Mouse (Mus musculus) embryo, embryonic 10.5 days (tissue): ENCODE results near the gene Bloc1s3.

Source experiments
- DNase-seq: peaks from one replicate; pipeline ENCODE4 v3.0.0-alpha.2; 2015; ENCODE audit warnings: low spot score

Gene Bloc1s3

DNA sequence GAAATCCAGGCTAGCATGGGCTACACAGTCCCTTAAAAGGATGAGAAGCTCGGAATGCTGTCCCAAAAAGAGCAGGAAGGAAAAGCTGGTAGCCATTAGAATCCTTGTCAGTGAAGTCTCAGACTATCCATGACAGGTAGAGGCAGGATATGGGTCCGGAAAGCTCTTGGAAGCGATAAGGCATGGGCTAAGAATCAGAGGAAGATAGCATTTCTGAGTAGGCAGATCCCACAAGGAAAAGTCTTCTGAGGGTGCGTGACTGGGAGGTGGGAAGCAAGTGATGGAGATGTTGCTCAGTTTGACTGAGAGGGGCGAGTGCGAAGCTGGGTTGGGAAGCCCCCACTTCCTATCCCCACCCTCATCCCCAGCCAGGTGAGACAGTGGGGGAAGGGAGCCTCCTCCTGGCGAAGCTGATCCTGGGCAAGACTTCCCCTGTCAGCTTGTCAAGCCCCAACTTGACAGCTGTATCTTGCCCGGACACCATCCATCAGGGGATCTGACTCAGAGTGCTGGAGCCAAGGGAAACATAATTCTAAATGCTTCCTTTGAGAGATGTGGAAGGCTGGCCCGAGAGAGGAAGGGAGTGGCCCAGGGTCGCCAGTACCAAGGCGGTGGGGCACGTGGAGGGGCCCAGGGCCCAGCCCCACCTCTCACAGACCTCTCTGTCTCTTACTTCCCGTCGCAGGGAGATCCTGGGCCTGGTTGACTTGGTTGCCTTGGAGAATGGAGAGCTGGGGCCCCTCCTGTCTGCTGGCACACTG is 30.4 kb downstream of the Bloc1s3 start:
- DNase-seq, result no peak

- no peak for DNase-seq
These were observed 31.1 kb downstream of the Bloc1s3 start for GRCm38 (mm10) chr7:19477084-19477483.

DNA sequence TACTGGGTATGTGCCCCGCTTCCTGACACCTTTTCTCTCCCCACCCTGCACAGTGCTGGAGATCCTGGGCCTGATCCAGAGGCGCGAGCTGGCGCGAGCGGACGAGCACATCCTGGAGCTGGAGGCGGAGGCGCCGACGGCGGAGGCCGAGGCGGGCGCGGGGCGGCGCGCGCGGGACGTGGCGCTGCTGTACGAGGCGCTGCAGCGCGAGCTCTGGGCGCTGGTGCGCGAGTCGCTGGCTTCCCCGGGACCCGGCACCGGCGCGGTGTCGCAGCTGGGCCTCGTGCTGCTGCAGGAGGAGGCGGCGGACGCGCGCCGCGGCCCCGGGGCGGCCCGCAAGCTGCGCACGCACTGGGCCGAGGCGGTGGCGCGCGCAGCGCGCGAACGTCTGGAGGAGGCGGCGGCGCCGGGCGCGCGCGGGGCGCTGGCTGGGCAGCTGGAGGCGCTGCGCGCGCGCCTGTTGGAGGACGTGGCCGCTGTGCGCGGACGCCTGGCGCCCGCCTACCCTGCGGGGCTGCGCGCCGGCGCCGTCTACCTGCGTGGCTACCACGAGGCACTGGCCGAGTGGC is 34.2 kb downstream of the Bloc1s3 start:
- peak; percentile 83 for DNase-seq

- no peak for DNase-seq
These were observed 35.8 kb downstream of the Bloc1s3 start for GRCm38 (mm10) chr7:19472403-19472802.

- no peak for DNase-seq
These were observed 37.9 kb downstream of the Bloc1s3 start for GRCm38 (mm10) chr7:19470308-19470707.

- DNase-seq, result no peak
These were observed 38.8 kb downstream of the Bloc1s3 start for GRCm38 (mm10) chr7:19469404-19469803.

DNA sequence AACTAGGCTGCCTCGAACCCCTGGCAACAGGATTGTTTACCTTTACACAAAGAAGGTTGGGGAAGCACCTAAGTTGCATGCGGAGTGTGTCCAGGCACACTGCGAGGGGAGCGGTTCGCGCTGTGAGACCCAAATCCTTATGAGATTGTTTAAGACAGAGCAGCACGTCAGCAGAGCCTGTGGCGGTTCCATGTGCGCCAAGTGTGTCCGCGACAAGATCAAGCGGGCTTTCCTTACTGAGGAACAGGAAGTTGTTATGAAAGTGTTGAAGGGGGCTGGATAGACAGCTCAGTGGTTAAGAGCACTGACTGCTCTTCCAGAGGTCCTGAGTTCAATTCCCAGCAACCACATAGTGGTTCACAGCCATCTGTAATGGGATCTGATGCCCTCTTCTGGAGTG is 39.9 kb downstream of the Bloc1s3 start:
- DNase-seq, result no peak

GRCm38 (mm10) chr7:19467638-19468037 is 40.5 kb downstream of the Bloc1s3 start:
- DNase-seq, result no peak

- no peak for DNase-seq
These were observed 41.5 kb downstream of the Bloc1s3 start for GRCm38 (mm10) chr7:19466602-19467145.

GRCm38 (mm10) chr7:19464367-19465307 is 43.5 kb downstream of the Bloc1s3 start:
- DNase-seq, result peak; percentile 67

DNA sequence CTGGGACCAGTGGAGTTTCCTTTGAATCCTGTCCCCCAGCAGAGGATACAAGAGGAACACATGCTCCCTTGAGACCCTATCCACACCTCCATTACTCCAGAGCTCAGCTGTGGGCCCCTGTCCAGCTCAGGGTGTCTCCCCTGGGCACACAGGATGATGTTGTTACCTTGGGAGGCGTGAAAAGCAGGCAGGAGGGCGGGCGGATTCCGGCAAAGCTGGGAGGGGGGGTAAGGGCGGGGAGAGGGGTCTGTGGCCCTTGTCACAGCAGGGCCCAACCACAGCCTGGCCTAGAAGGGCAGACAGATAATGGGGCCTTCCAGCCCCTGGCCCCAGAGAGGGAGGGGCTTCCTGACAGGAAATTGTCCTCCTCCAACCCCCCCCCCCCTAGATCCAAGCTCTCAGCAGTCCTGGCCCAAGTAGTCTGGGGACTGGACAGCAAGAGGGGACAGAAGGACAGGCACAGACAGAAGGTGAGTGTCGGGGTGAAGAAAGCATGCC is 45.2 kb downstream of the Bloc1s3 start, which contains the start of gene Exoc3l2:
Exoc3l2 (plus strand) TSS at position 448 of the 498 bp plus-strand sequence.
- DNase-seq, result no peak

DNA sequence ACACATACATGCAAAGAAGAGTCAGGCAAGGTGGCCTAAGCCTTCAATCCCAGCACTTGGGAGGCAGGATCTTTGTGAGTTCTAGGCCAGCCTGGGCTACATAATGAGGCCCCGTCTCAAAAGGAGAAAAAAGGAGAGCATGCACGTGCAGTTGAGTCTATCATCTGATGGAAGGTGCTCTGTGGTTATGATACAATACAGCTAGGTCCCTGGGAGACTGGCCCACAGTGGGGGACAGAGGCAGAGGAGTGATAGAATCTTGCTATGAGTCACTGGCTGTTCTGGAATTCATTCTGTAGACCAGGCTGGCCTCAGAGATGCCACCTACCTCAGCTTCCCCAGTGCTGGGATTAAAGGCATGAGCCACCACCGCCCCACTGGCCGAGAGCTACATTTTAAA is 45.7 kb downstream of the Bloc1s3 start:
- DNase-seq, result no peak

DNA sequence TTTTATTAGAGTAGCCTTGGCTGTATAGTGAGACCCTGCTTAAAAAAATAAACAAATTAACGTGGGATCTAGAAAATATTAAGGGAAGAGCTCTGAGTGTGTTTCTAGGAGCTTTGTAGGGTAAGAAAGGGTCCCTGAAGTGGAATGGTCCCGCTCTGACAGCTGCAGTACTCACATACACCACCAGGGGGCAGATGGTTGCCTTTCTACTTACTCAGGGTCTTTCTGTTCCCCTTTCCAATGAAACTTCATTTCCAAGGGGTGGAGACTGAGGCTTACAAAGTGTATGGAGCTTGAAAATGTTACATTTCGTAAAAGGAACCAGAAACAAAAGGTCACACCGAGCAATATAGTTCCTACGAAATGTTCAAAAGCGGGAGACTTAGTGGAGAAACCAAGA is 46.7 kb downstream of the Bloc1s3 start:
- DNase-seq, result peak; percentile 93

DNA sequence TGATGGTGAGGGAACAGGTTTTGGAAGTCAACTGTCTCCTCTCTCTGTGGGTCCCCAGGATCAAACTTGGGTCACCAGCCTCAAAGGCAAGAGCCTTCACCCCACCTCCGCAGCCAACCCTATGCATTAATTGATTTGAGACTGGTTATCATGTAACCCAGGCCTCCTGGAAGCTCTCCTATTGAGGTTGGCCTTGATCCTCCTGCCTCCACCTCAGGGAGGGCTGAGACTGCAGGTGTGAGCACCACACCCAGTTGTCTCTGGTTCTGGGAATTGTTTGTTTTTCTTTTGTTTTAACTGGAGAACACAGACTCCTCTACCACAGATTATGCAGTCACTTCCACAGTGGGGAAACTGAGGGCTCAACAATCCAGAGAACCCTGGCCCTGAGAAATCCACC is 47.7 kb downstream of the Bloc1s3 start:
- DNase-seq, result no peak

- DNase-seq, result no peak
These were observed 48.9 kb downstream of the Bloc1s3 start for GRCm38 (mm10) chr7:19459144-19459870.

- DNase-seq, result peak; percentile 90
These were observed 49.5 kb downstream of the Bloc1s3 start, which contains the start of gene Mark4 for GRCm38 (mm10) chr7:19458591-19459111. TSS of gene Mark4 (minus strand) at chr7:19458821.

DNA sequence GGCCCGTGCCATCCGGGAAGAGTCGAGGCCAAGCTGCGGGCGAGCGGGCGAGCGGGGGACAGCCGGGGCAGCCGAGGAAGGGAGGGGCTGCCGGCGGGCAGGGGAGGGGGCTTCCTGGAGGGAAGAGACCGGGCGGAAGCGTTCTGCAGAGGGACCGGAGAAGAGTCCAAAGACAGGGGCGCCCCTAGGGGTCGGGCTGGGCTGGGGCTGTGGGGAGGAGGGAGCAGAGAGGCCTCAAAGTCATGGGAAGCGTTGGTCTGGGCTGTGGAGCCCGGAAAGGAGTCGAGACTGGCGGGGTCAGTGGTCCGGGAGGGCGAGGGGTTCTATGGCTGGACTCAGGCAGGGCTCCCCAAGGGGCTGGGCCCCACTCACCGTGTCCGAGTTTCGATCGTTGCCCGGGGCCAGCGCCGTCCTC is 50.1 kb downstream of the Bloc1s3 start:
- DNase-seq, result peak; percentile 90

DNA sequence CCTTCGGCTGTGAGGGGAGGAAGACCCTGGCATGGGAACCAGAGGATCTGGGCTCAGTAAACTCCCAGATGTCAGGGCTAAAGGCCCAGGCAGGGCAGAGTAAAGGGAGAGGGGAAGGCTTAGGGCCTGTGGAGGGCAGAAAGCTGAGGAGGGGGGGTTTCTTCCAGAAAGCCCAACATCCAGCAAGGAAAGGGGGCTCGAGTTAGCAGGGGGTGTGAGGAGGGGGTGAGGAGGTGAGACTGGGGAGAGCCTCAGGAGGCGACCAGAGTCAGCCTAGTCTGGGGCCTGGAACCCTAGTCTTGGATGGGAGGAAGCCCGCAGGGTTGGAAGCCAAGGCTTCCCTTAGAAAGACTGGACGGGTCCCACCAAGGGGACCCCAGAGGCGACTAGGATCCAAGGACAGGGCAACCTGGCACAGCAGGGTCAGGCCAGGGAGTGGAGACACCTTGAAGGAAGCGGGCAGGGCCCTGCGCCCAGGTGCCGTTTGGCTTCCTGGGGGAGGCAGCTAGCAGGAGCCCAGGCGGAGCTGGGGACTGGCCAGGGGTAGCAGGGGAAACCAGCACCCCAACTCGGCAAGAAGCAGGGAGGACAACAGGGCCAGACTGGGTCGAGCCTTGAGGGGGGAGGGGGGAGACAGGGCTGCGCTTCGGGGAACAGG is 50.6 kb downstream of the Bloc1s3 start:
- no peak for DNase-seq

DNA sequence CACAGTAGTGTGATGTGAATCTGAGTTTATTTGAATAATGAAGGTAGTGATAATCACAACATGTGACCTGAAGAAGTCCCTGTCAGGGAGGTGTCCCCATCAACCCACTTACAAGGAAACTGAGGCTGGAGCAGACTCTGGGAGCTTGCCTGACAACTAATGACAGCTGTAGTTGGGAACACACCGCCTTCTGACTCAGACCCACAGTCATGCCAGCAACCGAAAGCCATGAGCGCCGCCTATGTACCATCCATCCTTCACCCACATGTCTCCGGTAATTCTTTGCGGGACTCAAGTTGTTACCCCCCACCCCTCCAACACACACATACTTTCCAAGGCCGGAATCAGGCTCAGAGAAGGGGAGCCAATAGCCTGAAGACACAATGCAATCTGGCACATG is 51.5 kb downstream of the Bloc1s3 start:
- DNase-seq, result no peak

DNA sequence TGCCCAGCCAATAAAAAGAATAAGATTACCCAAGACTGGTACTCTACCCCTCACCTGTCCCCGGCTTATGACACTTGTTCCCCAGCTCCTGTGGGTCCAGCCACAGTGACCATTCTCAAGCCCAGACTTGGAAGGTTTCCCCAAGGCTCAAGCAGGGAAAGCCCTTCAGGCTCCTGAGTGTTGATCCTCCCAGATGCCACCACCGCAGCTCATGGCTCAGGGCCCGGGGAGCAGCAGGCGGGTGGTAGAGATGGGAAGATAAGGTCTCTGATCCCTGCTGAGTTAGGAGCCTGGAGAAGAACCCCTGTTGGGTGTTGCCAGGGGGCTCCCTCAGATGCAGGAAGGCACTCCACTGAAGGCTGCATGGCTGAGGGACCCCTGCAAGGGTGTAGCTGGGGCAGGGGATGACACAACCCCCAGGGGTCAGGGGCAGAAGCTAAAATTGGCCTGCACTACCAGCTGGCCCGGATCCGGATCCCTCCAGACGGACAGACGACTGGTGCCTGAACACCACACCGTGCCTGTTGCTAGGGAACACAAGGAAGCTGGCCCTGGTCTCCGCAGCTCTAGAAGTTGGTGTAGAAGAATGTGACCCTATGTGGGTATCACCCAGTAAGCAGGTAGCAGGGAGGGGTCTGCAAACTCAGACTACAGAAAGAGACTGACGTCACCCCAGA is 52.2 kb downstream of the Bloc1s3 start:
- no peak for DNase-seq
